Mouse (Mus musculus): ENCODE data around the gene Adcy3.

Adcy3 gene

DNA sequence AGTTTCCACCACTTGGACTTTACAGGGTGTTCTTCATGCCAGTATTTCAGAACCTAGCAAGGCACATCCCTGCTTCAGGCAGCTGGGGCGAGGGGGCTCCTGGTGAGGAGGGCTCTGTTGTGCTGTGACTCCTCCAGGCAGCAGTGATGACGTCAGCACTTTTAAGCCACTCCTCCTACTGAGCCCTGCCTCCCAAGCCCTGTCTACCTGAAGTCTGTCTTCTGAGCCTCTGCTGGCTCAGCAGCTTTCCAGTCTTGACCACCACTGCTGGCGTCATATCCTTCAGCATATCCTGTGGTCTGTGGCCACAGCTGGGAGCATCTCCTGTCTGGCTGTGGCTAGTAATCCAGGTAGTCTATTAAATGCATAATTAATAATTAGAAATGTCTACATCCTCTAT lies 47.6 kb downstream of the Adcy3 start:
- in situ Hi-C loops (cut with MboI, MseI) = no loop called here

DNA sequence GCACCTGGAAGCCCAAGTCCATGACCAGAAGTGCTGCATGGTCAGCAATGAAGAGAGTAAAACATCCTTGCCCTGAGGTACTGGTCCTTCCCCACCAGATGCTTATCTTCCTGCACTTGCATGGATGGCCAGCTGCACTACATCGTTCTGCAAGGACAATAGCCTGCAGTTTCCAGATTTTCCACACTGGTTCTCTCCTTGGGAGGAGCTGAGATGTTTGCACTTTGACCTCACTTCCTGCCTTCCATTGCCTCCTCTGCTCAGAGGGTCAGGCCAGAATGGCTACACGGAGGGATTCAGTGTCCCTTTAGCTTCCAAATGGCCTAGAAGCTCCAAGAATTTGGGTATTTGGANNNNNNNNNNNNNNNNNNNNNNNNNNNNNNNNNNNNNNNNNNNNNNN lies 51.7 kb downstream of the Adcy3 start:
- in situ Hi-C loops (cut with MboI, MseI) = no loop called here

DNA sequence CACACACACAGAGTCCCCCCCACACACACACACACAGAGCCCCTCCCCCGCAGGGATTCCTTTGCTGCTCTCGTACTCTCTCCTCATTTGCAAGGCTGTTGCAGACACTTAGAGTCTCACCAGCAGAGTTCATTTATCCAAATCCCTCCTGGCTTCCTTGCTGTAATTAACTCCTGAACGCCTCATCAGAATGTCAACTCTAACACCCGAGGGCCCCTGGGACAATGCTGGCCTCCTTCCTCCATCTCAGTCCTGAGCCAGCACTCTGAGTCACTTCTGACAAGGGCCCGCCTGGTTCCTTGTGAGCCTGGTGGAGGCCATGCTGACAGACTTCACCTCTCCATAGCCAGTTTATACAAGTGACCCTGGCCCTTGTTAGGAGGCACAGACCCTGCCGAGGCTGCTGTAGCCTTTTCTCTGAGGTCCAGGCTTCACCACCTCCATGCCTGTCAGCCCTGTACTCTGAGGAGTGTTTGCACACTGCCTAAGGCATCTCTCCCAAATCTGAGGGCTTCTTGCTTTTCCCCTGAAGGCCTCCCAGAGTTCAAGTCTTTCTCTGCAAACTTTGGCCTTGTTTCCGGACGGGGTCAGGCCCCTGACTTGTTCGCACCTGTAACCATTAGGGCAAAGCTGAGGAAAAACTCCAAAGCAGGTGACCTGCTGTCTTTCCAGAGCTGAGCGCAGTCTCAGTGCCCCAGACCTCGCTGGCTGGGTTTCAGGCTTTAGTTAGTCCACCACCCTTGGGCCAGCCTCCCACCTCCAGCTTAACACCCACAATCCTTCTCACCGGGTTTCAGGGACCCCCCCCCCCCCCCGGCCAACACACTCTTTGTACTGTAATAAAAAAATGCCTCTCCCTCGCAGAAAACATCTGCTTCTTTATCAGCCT lies 55.5 kb downstream of the Adcy3 start:
- in situ Hi-C loops (cut with MboI, MseI) = no loop called here

DNA sequence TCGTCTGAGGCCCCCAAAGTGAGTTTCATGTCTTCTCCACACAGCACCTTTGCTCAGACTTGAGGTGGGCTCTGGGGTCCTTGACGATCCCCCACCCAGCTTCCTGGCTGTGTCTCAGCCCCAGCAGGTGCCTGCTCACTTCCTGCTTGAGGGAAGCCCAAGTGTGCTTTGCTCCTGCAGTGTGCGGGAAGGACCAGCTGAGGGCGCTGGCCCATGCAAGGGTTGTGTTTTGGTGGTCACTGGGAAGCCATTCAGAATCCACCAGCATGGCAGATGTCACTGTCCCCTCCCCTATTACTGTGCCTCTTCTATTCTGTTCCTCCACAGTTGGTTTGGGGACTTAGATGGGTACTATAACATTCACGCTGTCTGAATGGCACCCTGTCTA lies 56.2 kb downstream of the Adcy3 start:
- in situ Hi-C loops (cut with MboI, MseI) = no loop called here

DNA sequence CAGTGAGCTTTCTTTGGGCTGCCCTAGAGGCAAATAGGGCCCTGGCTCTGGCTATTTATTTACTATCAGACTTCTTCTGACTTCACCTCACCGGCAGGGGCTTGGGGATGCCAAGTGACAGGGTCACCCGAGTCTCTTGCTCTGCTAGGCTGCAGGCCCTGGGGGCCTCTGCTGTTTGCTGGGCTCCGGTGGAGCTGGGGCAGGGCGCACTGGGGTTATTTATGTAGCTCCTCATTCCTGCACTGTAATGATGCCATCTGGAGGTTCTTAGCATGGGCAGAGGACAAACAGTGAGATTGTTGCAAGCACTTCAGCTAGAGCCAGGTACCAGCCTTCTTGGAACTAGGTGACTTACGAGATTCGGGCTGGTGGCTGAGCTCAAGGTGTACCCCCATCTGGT lies 59.6 kb downstream of the Adcy3 start:
- in situ Hi-C loops (cut with MboI, MseI) = no loop called here

DNA sequence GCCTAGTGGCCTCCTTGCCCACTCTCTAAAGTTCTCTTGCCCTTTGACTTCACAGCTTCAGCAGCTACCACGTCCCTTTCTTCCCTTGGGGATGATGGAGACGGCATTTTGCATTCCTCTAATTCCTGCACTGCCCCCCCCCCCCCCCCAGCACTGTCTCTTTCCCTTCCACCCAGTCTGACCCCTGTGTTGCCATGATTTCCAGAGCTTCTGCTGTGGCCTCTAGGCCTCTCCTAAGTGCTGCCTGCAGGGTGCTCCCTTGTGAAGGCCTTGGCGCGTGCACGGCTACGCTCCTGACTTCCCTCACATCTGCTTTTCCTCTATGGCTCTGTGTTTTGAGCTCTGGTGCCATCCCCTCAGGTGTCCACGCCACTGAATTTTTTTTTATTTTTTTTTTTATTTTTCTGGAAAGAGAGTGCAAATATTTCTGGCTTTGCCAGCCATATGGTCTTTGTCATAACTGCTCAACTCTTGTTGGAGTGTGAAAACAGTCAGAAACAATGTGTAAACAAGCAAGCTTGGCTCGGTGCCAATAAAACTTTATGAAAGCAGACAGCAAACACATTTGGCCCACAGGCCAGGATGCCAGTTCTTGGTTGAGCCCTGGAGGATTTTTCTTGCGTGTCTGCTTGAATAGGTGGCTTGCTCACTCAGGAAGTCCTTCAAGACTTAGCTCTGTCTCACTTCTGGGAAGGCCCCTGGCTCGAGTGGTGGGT lies 60.3 kb downstream of the Adcy3 start:
- in situ Hi-C loops (cut with MboI, MseI) = no loop called here

DNA sequence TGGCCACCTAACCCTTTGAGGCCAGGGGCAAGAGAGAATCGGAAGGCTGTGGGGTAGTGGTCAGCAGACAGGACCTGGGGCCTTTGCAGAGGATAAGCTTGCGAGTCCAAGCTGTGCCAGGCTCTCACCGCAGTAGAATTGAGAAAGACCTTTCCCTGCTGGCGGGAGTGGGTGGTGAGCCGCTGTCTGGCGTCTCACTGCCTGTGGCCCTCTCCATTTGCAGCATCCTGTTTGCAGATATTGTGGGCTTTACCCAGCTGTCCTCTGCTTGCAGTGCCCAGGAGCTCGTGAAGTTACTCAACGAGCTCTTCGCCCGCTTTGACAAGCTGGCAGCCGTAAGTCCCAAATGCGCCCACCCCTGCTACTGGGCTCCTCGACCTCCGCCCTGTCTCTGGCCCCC lies 61.7 kb downstream of the Adcy3 start:
- in situ Hi-C loops (cut with MboI, MseI) = no loop called here

DNA sequence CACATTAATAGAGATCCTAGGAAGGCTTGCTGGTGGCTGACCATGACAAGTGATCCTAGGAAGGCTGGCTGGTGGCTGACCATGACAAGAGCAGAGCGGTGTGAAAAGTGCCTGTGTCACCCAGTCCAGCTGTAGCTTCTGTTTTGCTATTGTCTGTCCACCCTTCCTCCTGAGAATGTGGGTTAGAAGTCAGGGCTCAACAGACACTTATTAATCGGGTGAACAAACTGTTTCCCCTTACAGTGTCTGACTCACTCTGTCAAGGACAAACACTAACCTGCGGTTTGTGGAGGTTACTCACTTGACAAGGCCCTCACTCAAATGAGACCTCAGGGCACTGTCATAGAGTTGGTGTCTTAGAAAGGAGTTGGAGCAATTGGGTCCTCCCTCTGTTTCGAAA lies 65.8 kb downstream of the Adcy3 start:
- in situ Hi-C loops (cut with MboI, MseI) = no loop called here

DNA sequence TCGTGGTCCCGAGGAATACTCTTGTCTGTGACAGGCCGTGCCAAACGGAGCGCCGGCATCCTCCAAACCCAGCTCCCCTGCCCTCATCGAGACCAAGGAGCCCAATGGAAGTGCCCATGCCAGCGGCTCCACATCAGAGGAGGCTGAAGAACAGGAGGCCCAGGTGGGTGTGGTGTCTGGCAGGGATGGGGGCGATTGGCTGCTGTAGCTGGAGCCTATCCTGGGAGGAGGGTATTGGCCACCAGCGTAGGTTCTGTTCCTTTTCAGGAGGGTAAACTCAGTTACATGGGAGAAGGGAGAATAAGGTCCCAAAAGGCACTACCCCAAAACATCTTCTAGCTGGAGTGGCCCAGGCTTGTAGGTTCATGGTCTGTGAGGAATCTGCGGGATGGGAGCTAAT lies 66.4 kb downstream of the Adcy3 start:
- in situ Hi-C loops (cut with MboI, MseI) = no loop called here

DNA sequence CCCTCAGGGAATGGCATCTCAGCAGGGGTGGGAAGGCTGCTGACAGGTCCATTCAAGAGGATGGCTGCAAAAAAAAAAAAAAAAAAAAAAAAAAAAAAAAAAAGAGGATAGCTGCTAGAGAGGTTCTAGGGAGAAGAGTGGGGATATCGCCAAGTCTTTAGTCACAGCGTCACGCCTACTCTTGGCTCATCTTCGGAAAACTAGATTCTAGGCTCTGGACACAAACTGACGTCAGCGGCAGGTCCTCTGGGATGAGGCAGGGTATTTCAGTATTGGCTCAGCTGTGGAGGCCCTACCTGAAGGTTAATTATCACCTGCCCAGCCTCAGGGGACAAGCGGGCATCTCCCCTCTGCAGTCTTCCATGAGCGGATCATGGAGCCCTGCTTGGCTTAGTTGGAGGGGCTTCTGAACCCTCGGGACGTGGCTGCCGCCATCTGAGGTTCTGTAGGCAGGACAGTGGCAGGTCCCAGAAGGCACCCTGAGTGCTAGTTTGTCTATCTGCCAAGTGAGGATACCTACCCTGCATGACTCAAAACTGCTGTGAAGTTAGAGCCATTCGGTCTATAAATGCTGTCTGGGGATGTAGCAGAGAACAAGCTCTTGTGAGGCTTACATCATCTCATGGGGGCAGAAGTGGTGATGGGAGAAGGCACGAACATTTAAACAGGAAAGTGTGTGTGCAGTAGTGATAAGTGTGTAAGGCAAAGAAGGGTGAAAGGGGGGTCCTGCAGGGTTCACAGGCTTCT lies 68.7 kb downstream of the Adcy3 start:
- in situ Hi-C loops (cut with MboI, MseI) = no loop called here

DNA sequence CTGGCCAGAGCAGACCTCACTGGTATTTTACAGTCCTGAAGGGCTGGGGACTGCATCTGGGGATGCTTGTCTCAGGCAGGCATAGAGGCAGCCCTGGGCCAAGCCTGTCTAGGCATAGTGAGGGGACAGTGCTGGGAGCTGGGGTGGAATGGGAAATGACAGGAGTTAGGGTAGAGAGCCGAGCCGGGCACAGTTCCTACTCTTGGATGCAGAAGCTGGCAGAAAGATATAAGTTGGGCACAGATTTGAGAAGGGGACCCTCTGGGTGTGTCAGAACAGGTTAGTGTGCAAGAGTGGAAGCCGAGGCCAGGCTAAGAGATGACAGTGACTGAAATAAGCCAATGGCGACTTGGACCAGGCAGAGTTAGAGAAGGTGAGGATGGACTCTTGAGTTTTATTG lies 69.3 kb downstream of the Adcy3 start:
- in situ Hi-C loops (cut with MboI, MseI) = no loop called here

DNA sequence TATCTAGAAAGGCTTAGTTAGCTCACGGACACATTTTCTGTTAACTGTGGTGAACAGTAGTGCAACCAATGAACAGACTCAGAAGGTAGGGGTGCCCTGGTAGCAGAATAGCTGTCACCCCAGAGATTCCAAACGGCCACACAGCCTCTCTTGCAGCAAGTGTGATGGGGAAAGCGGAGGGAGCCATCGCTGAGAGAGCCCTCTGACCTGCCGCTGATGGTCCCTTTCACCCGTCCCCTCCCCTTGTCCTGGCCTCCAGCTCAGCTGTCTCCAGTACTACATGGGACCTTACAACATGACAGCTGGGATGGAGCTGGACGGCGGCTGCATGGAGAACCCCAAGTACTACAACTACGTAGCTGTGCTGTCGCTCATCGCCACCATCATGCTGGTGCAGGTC lies 73.2 kb downstream of the Adcy3 start:
- in situ Hi-C loops (cut with MboI, MseI) = loop anchor here (5.0 kb wide), 1 partner anchor 64 kb away; no protein-coding TSS in a partner anchor

DNA sequence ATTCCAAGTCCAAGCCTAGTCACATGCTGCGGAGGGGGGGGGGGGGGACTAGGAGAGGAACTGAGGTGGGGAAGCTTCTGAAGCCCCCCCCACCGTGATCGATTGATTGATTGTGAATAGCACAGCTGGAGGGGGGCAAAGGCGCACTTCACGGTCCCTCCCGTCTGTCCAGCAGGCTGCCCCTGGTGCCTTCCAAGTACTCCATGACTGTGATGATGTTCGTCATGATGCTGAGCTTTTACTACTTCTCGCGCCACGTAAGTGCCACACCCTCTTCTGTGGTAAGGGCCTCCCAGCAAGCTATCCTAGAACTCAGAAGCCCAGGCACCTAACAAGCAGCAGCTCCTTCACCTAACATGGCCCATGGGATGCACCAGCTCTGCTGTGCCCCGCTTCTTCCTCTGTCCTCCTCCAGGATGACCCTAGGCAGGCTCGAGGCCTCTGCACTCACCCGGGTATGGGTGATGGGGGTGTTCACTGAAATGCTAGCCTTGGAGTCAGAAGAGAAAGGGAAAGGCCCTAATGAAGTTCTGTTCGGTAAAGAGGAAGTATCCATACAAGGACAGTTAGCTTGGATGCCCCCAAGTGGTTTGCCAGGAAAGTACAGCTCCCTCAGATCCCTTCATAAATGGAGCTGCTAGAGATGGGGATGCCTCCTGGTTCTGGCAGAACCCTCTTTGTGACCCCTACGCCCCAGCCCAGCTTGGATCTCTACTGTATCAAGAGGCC lies 75.7 kb downstream of the Adcy3 start:
- in situ Hi-C loops (cut with MboI, MseI) = loop anchor here (5.0 kb wide), 1 partner anchor 66 kb away; no protein-coding TSS in a partner anchor

DNA sequence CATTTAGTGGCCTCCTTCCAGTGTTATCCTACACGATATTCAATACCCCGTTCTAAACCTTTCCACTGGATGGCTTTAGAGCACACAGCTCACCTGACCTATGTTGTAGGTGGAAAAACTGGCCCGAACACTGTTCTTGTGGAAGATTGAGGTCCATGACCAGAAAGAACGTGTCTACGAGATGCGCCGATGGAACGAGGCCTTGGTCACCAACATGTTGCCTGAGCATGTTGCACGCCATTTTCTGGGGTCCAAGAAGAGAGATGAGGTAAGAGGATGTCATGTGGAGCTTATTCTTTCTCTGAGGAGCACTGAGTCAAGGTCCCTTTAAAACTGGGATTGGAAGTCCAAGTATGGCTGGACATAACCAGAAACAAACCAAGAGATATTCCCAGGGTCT lies 76.3 kb downstream of the Adcy3 start:
- in situ Hi-C loops (cut with MboI, MseI) = loop anchor here (5.0 kb wide), 1 partner anchor 67 kb away; no protein-coding TSS in a partner anchor

DNA sequence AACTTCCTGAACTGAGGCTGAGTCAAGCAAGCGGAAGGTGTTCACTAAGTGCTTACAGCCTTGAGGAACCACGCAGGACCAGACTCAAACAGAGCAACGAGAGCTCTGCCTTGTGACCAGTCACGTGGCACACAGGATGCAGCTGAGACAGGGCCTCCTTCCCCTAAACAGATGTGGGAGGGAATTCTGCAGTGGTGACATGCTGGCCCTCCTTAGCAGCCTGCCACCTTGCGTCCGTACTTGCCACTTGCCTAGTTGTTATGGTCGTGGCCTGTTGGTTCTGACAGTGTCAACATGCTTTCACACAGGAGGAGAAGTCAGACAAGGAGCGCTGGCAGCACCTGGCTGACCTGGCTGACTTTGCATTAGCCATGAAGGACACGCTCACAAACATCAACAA lies 78.3 kb downstream of the Adcy3 start:
- in situ Hi-C loops (cut with MboI, MseI) = no loop called here

DNA sequence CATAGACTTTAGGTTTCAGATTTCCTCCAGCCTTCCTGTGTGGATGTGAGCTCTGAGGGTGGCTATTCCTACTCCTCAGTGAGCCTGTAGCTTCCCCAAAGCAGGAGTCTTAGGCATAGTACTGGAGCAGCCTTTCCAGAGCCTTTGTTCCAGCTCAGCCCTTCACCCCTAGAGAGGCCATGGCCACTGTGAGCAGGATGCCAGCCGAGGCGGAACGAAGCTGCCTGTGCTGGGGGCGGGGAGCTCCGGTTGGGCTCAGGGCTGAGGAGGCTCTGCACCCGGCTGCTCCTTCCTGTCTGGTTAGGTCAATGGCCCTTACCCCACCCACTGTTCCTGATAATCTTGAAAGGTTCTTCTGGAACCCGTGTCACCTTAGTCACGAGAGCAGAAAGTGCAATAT lies 80.0 kb downstream of the Adcy3 start:
- in situ Hi-C loops (cut with MboI, MseI) = no loop called here

DNA sequence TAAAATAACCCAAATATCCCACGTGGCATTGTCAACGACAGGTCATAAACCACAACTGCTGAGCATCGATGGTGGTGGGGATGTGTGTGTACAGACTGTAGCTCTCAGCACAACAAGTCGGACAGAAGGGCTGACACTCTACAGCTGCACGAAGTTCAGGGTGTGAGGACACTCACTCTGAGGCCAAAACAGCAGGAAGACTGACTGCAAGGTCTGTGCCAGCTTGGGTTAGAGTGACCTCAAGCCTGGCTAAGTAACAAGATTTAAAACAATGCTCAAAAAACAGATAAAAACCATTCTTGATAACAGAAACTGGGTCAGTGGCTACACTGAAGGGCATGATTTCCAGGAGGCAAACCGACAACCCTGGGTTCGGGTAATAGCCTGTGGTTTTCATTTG lies 97.3 kb downstream of the Adcy3 start:
- in situ Hi-C loops (cut with MboI, MseI) = no loop called here

DNA sequence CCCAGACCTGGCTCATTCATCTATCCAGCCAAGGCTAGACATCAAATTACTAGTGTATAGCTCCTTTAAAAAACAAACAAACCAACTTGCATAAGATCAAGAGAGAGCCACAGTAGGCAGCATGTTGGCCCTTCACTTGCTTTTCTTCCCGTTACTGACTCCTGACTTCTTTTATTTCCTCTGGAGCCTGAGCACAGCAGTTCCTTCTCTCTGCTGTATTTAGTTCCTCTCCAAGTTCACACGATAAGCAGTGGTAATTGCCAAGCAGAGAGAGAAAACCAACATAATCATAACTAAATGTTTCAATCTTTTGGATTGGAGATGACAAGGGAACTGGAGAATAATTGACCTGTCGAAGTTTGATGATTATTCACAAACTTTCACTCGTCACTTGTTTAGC lies 99.9 kb downstream of the Adcy3 start:
- in situ Hi-C loops (cut with MboI, MseI) = no loop called here

DNA sequence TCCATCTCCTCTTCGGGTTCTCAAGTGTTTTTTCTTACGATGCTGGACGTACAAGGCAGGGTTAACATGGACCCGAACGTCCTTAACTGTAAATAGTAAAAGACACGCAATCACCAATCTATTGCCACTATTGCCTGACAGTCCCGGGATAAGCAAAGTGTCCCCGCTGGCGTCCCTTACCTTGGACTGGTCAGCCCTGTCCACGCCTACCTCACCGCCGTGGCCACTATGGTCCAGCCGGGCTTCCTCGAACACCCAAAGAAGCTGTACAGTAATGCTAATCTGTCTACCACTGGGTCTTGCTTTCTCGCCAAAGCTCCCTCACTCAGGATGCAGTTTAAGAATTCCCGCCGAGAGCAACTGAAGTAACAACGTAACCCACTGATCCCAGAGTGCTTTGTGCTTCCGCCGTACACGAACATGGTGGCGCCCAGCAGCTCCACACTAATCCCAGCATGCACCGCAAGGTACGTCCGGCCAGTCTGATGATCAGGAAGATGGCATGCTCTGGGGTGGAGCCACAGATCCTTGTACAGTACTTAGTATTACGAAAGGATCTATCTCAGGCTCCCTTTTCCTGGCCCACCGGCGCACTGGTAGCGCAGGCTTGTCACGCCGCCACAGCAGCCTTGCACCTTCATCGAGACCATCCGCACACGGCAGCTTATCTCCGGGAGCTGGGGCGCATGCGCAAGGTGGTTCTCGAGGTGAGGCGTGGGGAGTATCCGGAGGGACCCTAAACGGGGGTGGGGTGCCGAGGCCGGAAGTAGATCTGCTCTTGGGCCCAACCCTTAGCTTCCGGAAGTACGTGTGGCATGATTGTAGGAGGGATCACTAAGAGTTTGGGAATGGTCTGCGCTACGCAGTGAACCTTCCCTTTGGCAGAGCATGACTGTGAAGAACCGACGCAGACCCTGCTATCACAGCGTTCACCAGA lies 100.9 kb downstream of the Adcy3 start, which contains the start of the genes Ptrhd1 and Cenpo:
Gene Ptrhd1 (plus strand): TSS at position 456 of the 937 bp plus-strand sequence.
Gene Cenpo (minus strand): TSS at position 723 of the 937 bp plus-strand sequence.
- in situ Hi-C loops (cut with MboI, MseI) = no loop called here

DNA sequence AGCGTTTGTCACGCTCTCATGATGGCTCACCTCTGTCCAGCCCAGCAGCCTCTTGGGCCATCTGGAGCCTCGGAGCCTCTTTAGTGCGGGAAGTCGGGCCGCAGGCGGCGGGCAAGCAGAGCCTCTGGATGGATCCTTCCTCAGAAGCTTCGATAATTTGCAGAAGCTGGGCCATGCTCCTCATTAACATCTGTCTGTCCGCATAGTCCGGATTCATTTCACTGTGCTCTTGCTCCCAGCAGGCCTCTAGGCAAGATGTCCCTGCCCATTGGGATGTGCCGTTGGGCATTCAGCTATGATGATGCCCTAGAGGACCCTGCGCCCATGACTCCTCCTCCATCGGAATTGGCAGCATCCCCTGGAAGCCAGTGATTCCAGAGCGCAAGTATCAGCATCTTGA lies 104.6 kb downstream of the Adcy3 start:
- in situ Hi-C loops (cut with MboI, MseI) = no loop called here
